ENCODE assay signal across 23 mouse cellular contexts in the genomic region with DNA sequence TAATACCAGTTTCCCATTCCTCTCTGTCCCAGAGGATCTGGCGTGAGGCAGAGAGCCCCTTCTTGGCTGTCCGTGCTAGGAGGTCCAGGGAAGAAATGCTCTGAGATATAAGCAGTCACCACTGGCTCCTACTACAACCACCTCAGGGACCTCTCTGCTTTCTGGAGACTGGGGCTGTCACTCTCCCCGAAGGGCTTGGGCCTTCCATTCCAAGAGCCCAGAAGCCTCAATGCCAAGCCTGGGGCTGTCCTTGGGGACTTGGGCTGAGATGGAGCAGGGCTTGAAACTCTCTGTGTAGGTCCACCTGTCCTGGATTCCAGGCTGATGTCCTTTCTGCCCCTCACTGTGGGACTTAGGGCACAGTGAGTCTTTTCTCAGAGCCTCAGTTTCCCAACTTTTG. TPM values are rescaled to one million over a fixed set of nuclear protein-coding genes. Genes with fewer than 3 reads are reported as not detected.
DNase-seq lines count a peak whose midpoint lies in the region; ATAC-seq and TF ChIP-seq lines count a peak whose summit lies in the region.
"Had no signal": no experiment of that assay in that cellular context is flagged by ENCODE, and none has a peak within 500 bp of the region (broad histone marks: within the 10 kb centered on the region; RNA-seq: fewer than 3 reads in every experiment).

No protein-coding gene starts in this region.

- peak overlapping the region; percentile 48; the same call in 1 of the 2 replicates for H3K27ac ChIP-seq in hindbrain, embryonic 15.5 days (replicated peaks)
- H3K27ac ChIP-seq in midbrain, embryonic 14.5 days (replicated peaks; ENCODE audit: low read depth, low read length) = peak overlapping the region; percentile 87
- H3K27ac ChIP-seq: left cerebral cortex, adult 2 months; limb, embryonic 12.5 days; liver, embryonic 14.5 days had no signal

- H3K27me3 ChIP-seq in E14TG2a.4 (ENCODE audit: insufficient read depth, low read length) = peaks cover 79% of the 10 kb centered on the region
- peaks cover 93% of the 10 kb centered on the region for H3K27me3 ChIP-seq in hindbrain, embryonic 15.5 days
- peaks cover 79% of the 10 kb centered on the region for H3K27me3 ChIP-seq in midbrain, embryonic 14.5 days (ENCODE audit: control insufficient read depth, insufficient read depth, low read length)

- peaks cover 10% of the 10 kb centered on the region for H3K36me3 ChIP-seq in E14TG2a.4 (ENCODE audit: insufficient read depth, low read length)
- no peaks in the 10 kb centered on the region for H3K36me3 ChIP-seq in hindbrain, embryonic 15.5 days
- H3K36me3 ChIP-seq in midbrain, embryonic 14.5 days (ENCODE audit: control insufficient read depth, insufficient read depth, low read length) = peaks cover 7% of the 10 kb centered on the region; the same call in 1 of the 2 replicates

- peak overlapping the region; percentile 55 for H3K4me3 ChIP-seq in E14TG2a.4 (replicated peaks; ENCODE audit: low read length)
- H3K4me3 ChIP-seq in hindbrain, embryonic 15.5 days = peak overlapping the region; percentile 34
- H3K4me3 ChIP-seq in midbrain, embryonic 14.5 days (replicated peaks; ENCODE audit: low read depth, low read length) = peak overlapping the region; percentile 43
- H3K4me3 ChIP-seq: left cerebral cortex, adult 2 months; limb, embryonic 12.5 days had no signal

- peaks cover 65% of the 10 kb centered on the region for H3K4me1 ChIP-seq in E14TG2a.4 (replicated peaks; ENCODE audit: low read depth, low read length)
- H3K4me1 ChIP-seq in hindbrain, embryonic 15.5 days (replicated peaks) = peaks cover 19% of the 10 kb centered on the region
- peaks cover 36% of the 10 kb centered on the region for H3K4me1 ChIP-seq in midbrain, embryonic 14.5 days (ENCODE audit: control insufficient read depth, insufficient read depth, low read length)

- WGBS in hindbrain, embryonic 15.5 days = 8% methylated on average over 3 of the region's 3 CpGs
- WGBS in midbrain, embryonic 14.5 days = 2% methylated on average over 3 of the region's 3 CpGs

- peak overlapping the region; percentile 48 for H3K4me2 ChIP-seq in hindbrain, embryonic 15.5 days
- H3K4me2 ChIP-seq in midbrain, embryonic 14.5 days (ENCODE audit: low read length) = peak overlapping the region; percentile 54
- H3K4me2 ChIP-seq: limb, embryonic 12.5 days had no signal

- TF ChIP-seq CTCF in E14TG2a.4 (conservative IDR thresholded peaks at IDR 0.05; ENCODE audit: low read length) = no peak

- H3K9me3 ChIP-seq in E14TG2a.4 (ENCODE audit: low read length) = 0 out of 2 replicates have a peak, but pooled peaks cover 2% of the 10 kb centered on the region
- no peaks in the 10 kb centered on the region for H3K9me3 ChIP-seq in hindbrain, embryonic 15.5 days
- no peaks in the 10 kb centered on the region for H3K9me3 ChIP-seq in midbrain, embryonic 14.5 days (ENCODE audit: control insufficient read depth, low read length)
- H3K9me3 ChIP-seq: limb, embryonic 12.5 days had no signal

- no peak for ATAC-seq in hindbrain, embryonic 15.5 days (ENCODE audit: low FRiP score, low read depth)
- ATAC-seq in midbrain, embryonic 14.5 days (ENCODE audit: low FRiP score, low TSS enrichment) = no peak
- ATAC-seq: CD4-positive, CD25-positive, alpha-beta regulatory T cell, adult 4 months had no signal

- peak; percentile 57 to 58 for DNase-seq in cerebellum, postnatal 10 days
- DNase-seq in cerebellum, adult 11-12 months = no peak
- peak; percentile 41 for DNase-seq in midbrain, embryonic 14.5 days
- DNase-seq in kidney, adult 8-10 months = no peak
- DNase-seq in left cerebral cortex, adult 18-20 months (ENCODE audit: low spot score in 2 of 2) = no peak
- DNase-seq in right cerebral cortex, postnatal 10 days (ENCODE audit: low spot score in 2 of 2) = no peak
- DNase-seq: adrenal gland, adult 2 months; cerebellum, adult 18-20 months; heart, postnatal 14 days; kidney, postnatal 14 days; right cerebral cortex, postnatal 4 days; thymus, postnatal 36 days had no signal

- peak overlapping the region; percentile 9; the same call in 1 of the 2 replicates for H3K9ac ChIP-seq in hindbrain, embryonic 15.5 days
- H3K9ac ChIP-seq in midbrain, embryonic 14.5 days (replicated peaks; ENCODE audit: low read length) = peak overlapping the region; percentile 59
- H3K9ac ChIP-seq: limb, embryonic 12.5 days; liver, embryonic 14.5 days had no signal

RNA-seq across cellular contexts. Expression of gene Barhl1, which starts 5.6 kb away (rescaled TPM):
- polyA plus RNA-seq in hindbrain, embryonic 15.5 days (2015; fragmentation: Nextera tagmentation; extraction: Ambion mirVana) = 43.3 and 60.4 TPM in 2 replicates
- polyA plus RNA-seq in midbrain, embryonic 14.5 days (2014; fragmentation: Nextera tagmentation; extraction: Ambion mirVana) = 58.4 and 61.6 TPM in 2 replicates
- total RNA-seq in left cerebral cortex, adult 18-20 months (2021) = not detected
- total RNA-seq: adrenal gland, adult 2 months; gastrocnemius, postnatal 4 days; heart, postnatal 14 days; layer of hippocampus, adult 8-10 months; left cerebral cortex, adult 2 months had no signal
- polyA plus RNA-seq: CD4-positive, CD25-positive, alpha-beta regulatory T cell, adult 4 months; heart, embryonic 11.5 days; intestine, embryonic 14.5 days; limb, embryonic 12.5 days; liver, embryonic 14.5 days; lung, embryonic 16.5 days had no signal

Comparison
In these comparisons a context has a peak if more than half of its experiments do, and no peak if none do; other contexts are left out.
1. DNase-seq: peak in cerebellum, postnatal 10 days (2 of 2) and midbrain, embryonic 14.5 days (single experiment); none in cerebellum, adult 11-12 months (single experiment), kidney, adult 8-10 months (0 of 2), left cerebral cortex, adult 18-20 months (0 of 2) and right cerebral cortex, postnatal 10 days (0 of 2).
2. Peak in every context shown above with its lines, with median percentiles within 50 percentile points of each other: H3K4me3 ChIP-seq.